Mouse (Mus musculus) retina, adult 2 months (tissue): Measurements from ENCODE around the gene Eme1.

Source experiments
- DNase-seq: peaks from one replicate; pipeline ENCODE4 v3.0.0-alpha.2; 2012; ENCODE audit warnings: low read depth, low spot score

Eme1 gene

GRCm38 (mm10) chr11:94598437-94599120 is 55.2 kb downstream of the Eme1 start:
- no peak for DNase-seq

DNA sequence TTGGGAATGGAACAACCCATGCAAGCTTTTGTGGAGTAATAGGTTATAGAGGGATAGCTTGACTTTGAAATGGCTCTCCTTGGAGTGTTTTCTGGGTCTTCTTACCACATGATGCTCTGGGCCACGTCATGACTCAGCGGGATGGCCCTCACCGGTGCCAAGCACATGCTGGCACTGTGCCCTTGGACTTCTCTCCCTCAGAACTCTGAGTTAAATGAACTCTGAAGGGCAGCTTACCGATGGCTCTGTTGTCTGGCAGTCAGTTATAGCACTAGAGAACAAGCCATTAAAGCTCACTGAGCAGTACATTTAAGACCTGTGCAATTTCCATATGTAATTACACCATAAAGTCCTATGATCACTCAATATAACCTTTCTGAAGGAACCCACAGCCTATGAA is 56.4 kb downstream of the Eme1 start:
- no peak for DNase-seq

- DNase-seq, result no peak
These were observed 57.4 kb downstream of the Eme1 start for GRCm38 (mm10) chr11:94596311-94596852.
